Mouse (Mus musculus): Measurements from ENCODE around the gene Maf. TPM values are rescaled to one million over a fixed set of nuclear protein-coding genes. Genes with fewer than 3 reads are reported as not detected.

Maf gene
- 0.32 and 1.4 TPM in 2 replicates for total RNA-seq (2012; rRNA removed)

DNA sequence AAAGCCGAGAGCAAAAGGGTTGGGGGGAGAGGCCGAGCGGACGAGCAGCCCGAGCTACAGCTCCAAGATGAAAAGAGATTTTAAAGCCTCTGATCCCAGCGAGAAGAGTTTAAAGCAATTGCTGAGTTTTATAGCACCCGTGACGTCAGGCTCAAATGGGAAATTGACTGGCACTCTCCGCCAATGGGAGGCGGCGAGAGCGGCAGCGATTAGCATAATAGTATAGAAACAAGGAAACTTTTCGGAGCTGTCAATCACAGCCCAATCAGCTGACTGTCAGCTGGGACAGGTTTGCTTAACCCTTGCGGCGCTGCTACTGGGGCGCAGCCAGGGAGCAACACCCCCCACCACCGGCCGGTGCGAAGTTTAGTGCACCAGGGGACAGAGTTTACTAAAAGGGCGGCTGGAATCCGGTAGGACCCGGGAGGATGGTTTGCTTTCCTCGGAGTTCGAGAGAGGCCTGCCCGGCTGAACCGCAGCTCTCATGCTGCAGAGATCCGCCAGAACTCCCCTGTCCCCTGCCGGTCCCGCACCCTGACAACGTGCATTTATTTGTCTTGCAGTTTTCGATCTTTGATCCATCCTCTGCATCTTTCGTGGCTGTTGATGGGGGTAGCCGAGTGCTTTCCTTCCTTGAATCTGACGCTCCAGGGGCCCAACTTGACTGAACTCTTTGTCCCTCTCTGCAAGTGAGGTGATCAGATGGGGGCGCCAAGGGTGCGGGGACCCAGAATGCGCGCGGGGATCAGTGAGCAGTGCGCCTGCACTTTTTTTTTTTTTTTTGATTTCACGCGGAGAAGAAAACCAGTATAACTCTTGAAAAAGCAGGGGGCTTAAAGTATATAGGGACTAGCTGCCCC lies at the start of gene Maf:
TSS of gene Maf (minus strand) at position 64 of the 860 bp plus-strand sequence.
- Histone ChIP-seq H3K9ac (ENCODE audit: insufficient read depth, low read depth, low read length, poor library complexity, severe bottlenecking) (peak within 1 kb of the TSS; percentile 55), H3K27ac (ENCODE audit: insufficient read depth, low read depth, low read length, poor library complexity, severe bottlenecking) (no peak within 1 kb of the TSS), H3K4me1 (ENCODE audit: control insufficient read depth in 2 of 2, insufficient read depth in 2 of 2, low read length in 2 of 2, poor library complexity in 1 of 2) (no peaks in the 10 kb centered on the region), H3K4me3 (ENCODE audit: insufficient read depth in 1 of 2, low read depth in 1 of 2, low read length in 2 of 2, poor library complexity in 1 of 2, severe bottlenecking in 1 of 2) (peak within 1 kb of the TSS; percentile 65 to 77), H3K9me3 (ENCODE audit: control insufficient read depth, insufficient read depth, low read depth, low read length) (no peaks in the 10 kb centered on the region), H3K36me3 (ENCODE audit: control insufficient read depth, insufficient read depth, low read length, poor library complexity, severe bottlenecking) (no peaks in the 10 kb centered on the region)
- in situ Hi-C loops (cut with MboI; ENCODE audit: low sequenced_read_pairs in 2 of 2, unreplicated experiment in 2 of 2): no loop called here
- DNase-seq (ENCODE audit: low read depth, low spot score): peak; percentile 31
- TF ChIP-seq HCFC1 (IDR thresholded peaks at IDR 0.05; ENCODE audit: borderline replicate concordance, insufficient read depth, low read length): no peak

DNA sequence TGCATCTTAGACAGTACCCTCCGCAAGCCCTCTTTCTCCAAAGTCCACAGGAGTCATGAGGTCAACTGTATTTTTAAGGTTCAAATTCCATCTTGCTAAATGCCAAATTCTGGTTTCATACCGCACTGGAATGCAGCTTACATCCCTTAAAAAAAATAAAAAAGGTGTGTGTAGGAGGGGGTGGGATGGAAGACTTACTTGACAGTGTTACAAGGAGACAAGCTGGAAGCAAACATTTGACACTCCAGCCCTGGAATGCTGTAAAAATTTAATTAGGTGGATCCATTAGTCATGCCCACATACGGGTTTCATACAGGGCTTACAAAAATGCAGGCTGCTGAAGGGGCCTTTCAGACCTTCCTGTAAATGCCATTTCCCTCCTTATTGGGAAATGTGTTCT lies 49.4 kb upstream of the Maf start:
- in situ Hi-C loops (cut with MboI; ENCODE audit: low sequenced_read_pairs in 2 of 2, unreplicated experiment in 2 of 2): no loop called here
- no peak for DNase-seq (ENCODE audit: low read depth, low spot score)
- no peak overlapping the region for H3K27ac ChIP-seq (ENCODE audit: insufficient read depth, low read depth, low read length, poor library complexity, severe bottlenecking)
- H3K9ac ChIP-seq (ENCODE audit: insufficient read depth, low read depth, low read length, poor library complexity, severe bottlenecking): no peak overlapping the region
- TF ChIP-seq MAFK (IDR thresholded peaks at IDR 0.05; ENCODE audit: insufficient read depth, low read depth, low read length) (no peak), CHD2 (IDR thresholded peaks at IDR 0.05; ENCODE audit: low read depth, low read length) (no peak), HCFC1 (IDR thresholded peaks at IDR 0.05; ENCODE audit: borderline replicate concordance, insufficient read depth, low read length) (no peak), ZC3H11A (IDR thresholded peaks at IDR 0.05; ENCODE audit: borderline replicate concordance, low read depth, low read length) (no peak), ZNF384 (IDR thresholded peaks at IDR 0.05; ENCODE audit: low read depth, low read length) (no peak)
- no peaks in the 10 kb centered on the region for H3K4me1 ChIP-seq (ENCODE audit: control insufficient read depth in 2 of 2, insufficient read depth in 2 of 2, low read length in 2 of 2, poor library complexity in 1 of 2)
- H3K4me3 ChIP-seq (ENCODE audit: insufficient read depth in 1 of 2, low read depth in 1 of 2, low read length in 2 of 2, poor library complexity in 1 of 2, severe bottlenecking in 1 of 2): no peak overlapping the region
- H3K9me3 ChIP-seq (ENCODE audit: control insufficient read depth, insufficient read depth, low read depth, low read length): no peaks in the 10 kb centered on the region
- no peaks in the 10 kb centered on the region for H3K36me3 ChIP-seq (ENCODE audit: control insufficient read depth, insufficient read depth, low read length, poor library complexity, severe bottlenecking)

DNA sequence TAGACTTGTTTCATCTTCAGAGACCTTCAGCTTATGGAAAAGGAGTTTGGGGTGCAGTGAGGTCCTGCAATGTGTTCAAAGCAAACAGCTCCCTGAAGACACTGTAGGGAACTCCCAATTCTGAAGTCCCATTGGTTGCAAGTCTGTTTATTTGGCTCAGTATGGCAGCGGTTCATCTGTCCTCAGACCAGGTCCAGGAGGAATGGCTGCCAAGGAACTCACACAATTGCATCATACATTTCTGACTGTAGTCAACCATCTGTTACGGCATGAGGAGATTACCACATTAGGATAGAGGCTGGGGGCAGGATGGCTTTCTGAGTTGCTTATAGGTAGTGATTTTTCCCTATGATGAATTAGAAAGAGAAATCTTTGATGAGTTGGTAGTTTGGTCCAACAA lies 48.4 kb upstream of the Maf start:
- no peaks in the 10 kb centered on the region for H3K9me3 ChIP-seq (ENCODE audit: control insufficient read depth, insufficient read depth, low read depth, low read length)
- H3K36me3 ChIP-seq (ENCODE audit: control insufficient read depth, insufficient read depth, low read length, poor library complexity, severe bottlenecking): no peaks in the 10 kb centered on the region
- TF ChIP-seq ZC3H11A (IDR thresholded peaks at IDR 0.05; ENCODE audit: borderline replicate concordance, low read depth, low read length) (no peak), HCFC1 (IDR thresholded peaks at IDR 0.05; ENCODE audit: borderline replicate concordance, insufficient read depth, low read length) (no peak), ZNF384 (IDR thresholded peaks at IDR 0.05; ENCODE audit: low read depth, low read length) (no peak), MAFK (IDR thresholded peaks at IDR 0.05; ENCODE audit: insufficient read depth, low read depth, low read length) (no peak), CHD2 (IDR thresholded peaks at IDR 0.05; ENCODE audit: low read depth, low read length) (no peak)
- no peak overlapping the region for H3K4me3 ChIP-seq (ENCODE audit: insufficient read depth in 1 of 2, low read depth in 1 of 2, low read length in 2 of 2, poor library complexity in 1 of 2, severe bottlenecking in 1 of 2)
- in situ Hi-C loops (cut with MboI; ENCODE audit: low sequenced_read_pairs in 2 of 2, unreplicated experiment in 2 of 2): no loop called here
- H3K27ac ChIP-seq (ENCODE audit: insufficient read depth, low read depth, low read length, poor library complexity, severe bottlenecking): no peak overlapping the region
- no peak for DNase-seq (ENCODE audit: low read depth, low spot score)
- H3K4me1 ChIP-seq (ENCODE audit: control insufficient read depth in 2 of 2, insufficient read depth in 2 of 2, low read length in 2 of 2, poor library complexity in 1 of 2): no peaks in the 10 kb centered on the region
- H3K9ac ChIP-seq (ENCODE audit: insufficient read depth, low read depth, low read length, poor library complexity, severe bottlenecking): no peak overlapping the region

DNA sequence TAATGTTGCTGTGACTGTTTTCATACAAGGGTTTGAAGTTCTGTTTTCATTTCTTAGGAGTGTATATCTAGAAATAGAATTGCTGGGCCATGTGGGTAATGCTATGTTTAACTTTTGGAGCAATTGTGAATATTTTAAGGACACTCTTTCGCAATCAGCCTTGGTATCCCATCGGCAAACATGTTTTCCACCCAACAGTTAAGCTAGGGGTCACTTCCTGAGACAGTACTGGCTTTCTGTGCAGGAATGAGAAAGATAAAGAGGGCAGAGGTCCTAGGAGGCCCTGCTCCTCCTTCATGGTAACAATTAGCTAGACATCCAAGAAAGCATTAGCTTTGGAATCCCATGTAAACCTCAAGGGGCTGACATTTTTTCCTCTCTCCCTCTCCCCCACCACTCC lies 47.1 kb upstream of the Maf start:
- no peaks in the 10 kb centered on the region for H3K9me3 ChIP-seq (ENCODE audit: control insufficient read depth, insufficient read depth, low read depth, low read length)
- no peaks in the 10 kb centered on the region for H3K36me3 ChIP-seq (ENCODE audit: control insufficient read depth, insufficient read depth, low read length, poor library complexity, severe bottlenecking)
- no peak for DNase-seq (ENCODE audit: low read depth, low spot score)
- H3K27ac ChIP-seq (ENCODE audit: insufficient read depth, low read depth, low read length, poor library complexity, severe bottlenecking): no peak overlapping the region
- H3K4me1 ChIP-seq (ENCODE audit: control insufficient read depth in 2 of 2, insufficient read depth in 2 of 2, low read length in 2 of 2, poor library complexity in 1 of 2): no peaks in the 10 kb centered on the region
- no peak overlapping the region for H3K9ac ChIP-seq (ENCODE audit: insufficient read depth, low read depth, low read length, poor library complexity, severe bottlenecking)
- TF ChIP-seq HCFC1 (IDR thresholded peaks at IDR 0.05; ENCODE audit: borderline replicate concordance, insufficient read depth, low read length) (no peak), CHD2 (IDR thresholded peaks at IDR 0.05; ENCODE audit: low read depth, low read length) (no peak), MAFK (IDR thresholded peaks at IDR 0.05; ENCODE audit: insufficient read depth, low read depth, low read length) (no peak), ZC3H11A (IDR thresholded peaks at IDR 0.05; ENCODE audit: borderline replicate concordance, low read depth, low read length) (no peak), ZNF384 (IDR thresholded peaks at IDR 0.05; ENCODE audit: low read depth, low read length) (no peak)
- H3K4me3 ChIP-seq (ENCODE audit: insufficient read depth in 1 of 2, low read depth in 1 of 2, low read length in 2 of 2, poor library complexity in 1 of 2, severe bottlenecking in 1 of 2): no peak overlapping the region
- in situ Hi-C loops (cut with MboI; ENCODE audit: low sequenced_read_pairs in 2 of 2, unreplicated experiment in 2 of 2): no loop called here
